Mouse (Mus musculus): ENCODE results near the gene Map3k21. TPM values are rescaled to one million over a fixed set of nuclear protein-coding genes. Genes with fewer than 3 reads are reported as not detected.

Map3k21 gene
- polyA plus RNA-seq, 1 experiment from 2014 or later = 0.14 TPM

DNA sequence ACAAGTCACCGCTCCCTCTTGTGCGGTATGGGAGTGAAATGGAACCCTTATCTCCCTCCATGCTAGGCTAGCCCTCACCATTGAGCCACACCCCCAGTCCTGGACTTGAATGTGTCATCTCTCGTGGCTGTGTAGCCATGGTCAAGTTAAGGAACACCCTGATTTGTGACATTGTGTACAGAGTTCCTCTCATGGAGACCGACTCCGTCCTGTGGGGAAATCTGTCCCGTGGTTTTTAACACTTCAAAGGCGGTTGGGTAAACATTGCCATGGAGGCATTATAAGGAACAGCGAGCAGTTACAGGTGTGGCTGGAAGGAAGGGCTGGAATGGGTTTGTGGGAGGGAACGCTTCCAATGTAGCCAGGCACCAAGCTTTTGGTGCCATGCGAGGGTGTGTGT lies 6.8 kb downstream of the Map3k21 start:
- no peak overlapping the region for H3K4me3 ChIP-seq
- no peaks in the 10 kb centered on the region for H3K9me3 ChIP-seq (replicated peaks)
- no peak for ATAC-seq (replicated peaks; ENCODE audit: insufficient number of reproducible peaks, insufficient read depth, low FRiP score, low read depth)
- WGBS = 55% methylated on average over 10 of the region's 10 CpGs
- no peak overlapping the region for H3K4me2 ChIP-seq
- no peak overlapping the region for H3K27ac ChIP-seq
- peaks cover 3% of the 10 kb centered on the region; the same call in 1 of the 2 replicates for H3K4me1 ChIP-seq (replicated peaks)
- no peaks in the 10 kb centered on the region for H3K36me3 ChIP-seq
- no peak overlapping the region for H3K9ac ChIP-seq
- H3K27me3 ChIP-seq = peaks cover 22% of the 10 kb centered on the region

DNA sequence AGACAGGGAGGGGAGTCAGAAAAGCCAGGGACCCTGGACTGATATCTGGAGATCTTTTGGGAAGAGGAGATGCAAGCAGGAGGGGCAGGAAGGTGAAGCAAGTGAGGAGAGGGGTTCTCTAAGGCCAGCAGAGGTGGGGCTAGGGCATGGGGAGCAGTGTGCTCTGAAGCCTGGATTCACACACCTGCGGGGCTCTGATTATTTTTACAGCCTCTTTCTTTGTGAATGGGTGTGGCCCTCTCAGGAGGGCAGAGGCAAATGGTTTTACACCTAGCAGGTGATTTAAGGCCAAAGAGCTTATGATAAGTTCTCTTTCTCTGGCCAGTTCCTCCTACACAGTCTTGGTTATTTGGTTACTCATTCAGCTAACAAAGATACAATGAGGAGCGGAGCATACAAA lies 8.5 kb downstream of the Map3k21 start:
- Histone ChIP-seq H3K9ac (no peak overlapping the region), H3K27ac (no peak overlapping the region), H3K4me1 (replicated peaks) (peaks cover 3% of the 10 kb centered on the region; the same call in 1 of the 2 replicates), H3K36me3 (no peaks in the 10 kb centered on the region), H3K4me3 (no peak overlapping the region), H3K27me3 (0 out of 2 replicates have a peak, but pooled peaks cover 5% of the 10 kb centered on the region), H3K4me2 (no peak overlapping the region), H3K9me3 (replicated peaks) (no peaks in the 10 kb centered on the region)
- ATAC-seq (replicated peaks; ENCODE audit: insufficient number of reproducible peaks, insufficient read depth, low FRiP score, low read depth) = no peak
- WGBS = 68% methylated on average over 2 of the region's 2 CpGs

DNA sequence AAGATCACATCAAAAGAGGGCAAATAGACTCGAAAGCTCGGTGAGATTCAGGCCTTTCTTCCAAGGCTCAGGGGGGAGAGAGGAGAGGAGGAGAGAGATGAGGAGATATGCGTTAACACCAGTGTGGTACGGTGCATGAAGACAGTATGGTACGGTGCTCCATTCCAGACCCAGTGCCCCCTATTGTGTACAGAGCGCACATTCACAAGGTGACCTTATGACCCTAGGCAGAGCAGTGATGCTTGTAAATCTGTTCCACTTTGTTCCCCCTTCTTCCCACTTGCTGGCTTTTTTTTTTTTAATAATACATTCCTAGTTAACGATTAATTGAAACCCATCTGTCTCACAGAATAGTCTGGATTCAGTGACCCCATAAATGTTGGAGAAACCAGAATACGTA lies 9.3 kb downstream of the Map3k21 start:
- Histone ChIP-seq H3K4me3 (no peak overlapping the region), H3K27me3 (no peaks in the 10 kb centered on the region), H3K4me1 (replicated peaks) (peaks cover 3% of the 10 kb centered on the region; the same call in 1 of the 2 replicates), H3K36me3 (no peaks in the 10 kb centered on the region), H3K9ac (no peak overlapping the region), H3K9me3 (replicated peaks) (no peaks in the 10 kb centered on the region), H3K4me2 (no peak overlapping the region), H3K27ac (no peak overlapping the region)
- WGBS = 80% methylated on average over 8 of the region's 8 CpGs
- no peak for ATAC-seq (replicated peaks; ENCODE audit: insufficient number of reproducible peaks, insufficient read depth, low FRiP score, low read depth)

DNA sequence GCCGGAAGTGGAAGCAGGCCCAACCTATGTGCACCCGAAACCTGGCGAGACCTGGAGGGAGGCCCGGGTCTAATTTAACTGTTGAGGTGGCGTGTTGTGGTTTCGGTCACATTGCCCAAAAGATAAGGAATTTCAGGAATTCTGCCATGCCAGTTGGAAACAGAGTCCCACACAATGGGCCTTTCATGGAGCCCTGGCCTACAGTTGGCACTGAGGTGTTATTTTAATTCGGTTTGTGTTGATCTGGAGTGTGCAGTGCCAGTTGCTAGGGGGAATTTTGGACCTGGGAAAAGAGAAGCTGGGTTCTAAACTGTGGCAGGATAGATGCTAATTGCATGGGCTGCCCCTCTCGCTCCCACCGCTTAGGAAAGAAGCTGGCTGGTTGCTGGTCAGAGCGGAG lies 10.0 kb downstream of the Map3k21 start:
- H3K36me3 ChIP-seq = no peaks in the 10 kb centered on the region
- H3K4me3 ChIP-seq = no peak overlapping the region
- no peak for ATAC-seq (replicated peaks; ENCODE audit: insufficient number of reproducible peaks, insufficient read depth, low FRiP score, low read depth)
- peaks cover 3% of the 10 kb centered on the region; the same call in 1 of the 2 replicates for H3K4me1 ChIP-seq (replicated peaks)
- 82% methylated on average over 10 of the region's 10 CpGs for WGBS
- H3K27ac ChIP-seq = no peak overlapping the region
- no peak overlapping the region for H3K4me2 ChIP-seq
- no peak overlapping the region for H3K9ac ChIP-seq
- no peaks in the 10 kb centered on the region for H3K9me3 ChIP-seq (replicated peaks)
- H3K27me3 ChIP-seq = no peaks in the 10 kb centered on the region

DNA sequence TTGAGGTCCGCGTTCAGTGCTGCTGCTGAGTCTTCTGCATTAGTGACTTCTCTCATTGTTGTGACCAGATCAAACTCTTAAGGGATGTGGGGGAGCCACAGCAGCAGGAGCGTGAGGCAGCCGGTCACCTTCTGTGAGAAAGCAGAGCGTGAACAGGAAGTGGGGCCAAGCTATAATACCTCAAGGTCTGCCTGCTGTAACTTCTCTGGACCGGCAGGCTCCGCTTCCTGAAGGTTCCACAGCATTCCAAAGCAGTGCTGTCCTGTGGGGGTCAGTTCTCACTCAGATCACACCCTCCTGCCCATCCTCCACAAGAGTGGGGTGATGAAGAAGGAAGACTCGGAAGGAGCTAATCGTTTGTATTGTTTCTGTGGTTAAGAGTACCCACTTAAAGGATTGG lies 10.5 kb downstream of the Map3k21 start:
- ATAC-seq (replicated peaks; ENCODE audit: insufficient number of reproducible peaks, insufficient read depth, low FRiP score, low read depth) = no peak
- Histone ChIP-seq H3K27ac (no peak overlapping the region), H3K36me3 (no peaks in the 10 kb centered on the region), H3K9ac (no peak overlapping the region), H3K4me1 (replicated peaks) (peaks cover 3% of the 10 kb centered on the region; the same call in 1 of the 2 replicates), H3K4me2 (no peak overlapping the region), H3K4me3 (no peak overlapping the region), H3K9me3 (replicated peaks) (no peaks in the 10 kb centered on the region), H3K27me3 (no peaks in the 10 kb centered on the region)
- WGBS = 59% methylated on average over 9 of the region's 9 CpGs

DNA sequence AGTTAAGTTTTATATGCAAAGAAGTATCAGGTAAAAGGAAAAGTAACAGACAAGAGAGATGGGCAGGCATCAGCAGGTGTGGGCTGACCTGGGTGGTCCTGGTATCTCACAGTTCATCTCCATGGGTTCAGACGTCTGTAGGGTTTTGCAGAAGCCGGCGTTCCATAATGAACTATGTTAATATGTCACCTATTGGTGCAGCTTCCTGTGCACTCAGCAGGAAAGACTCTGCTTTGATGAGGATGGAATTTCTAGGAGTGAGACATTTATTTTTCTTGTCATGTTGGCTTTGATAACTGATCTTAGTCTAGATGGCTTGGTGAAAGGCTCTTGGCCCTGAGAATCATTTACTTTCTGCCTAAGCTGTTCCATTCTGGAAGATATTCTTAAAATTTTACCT lies 12.1 kb downstream of the Map3k21 start:
- no peak overlapping the region for H3K9ac ChIP-seq
- ATAC-seq (replicated peaks; ENCODE audit: insufficient number of reproducible peaks, insufficient read depth, low FRiP score, low read depth) = no peak
- no peak overlapping the region for H3K4me2 ChIP-seq
- H3K4me3 ChIP-seq = no peak overlapping the region
- H3K4me1 ChIP-seq (replicated peaks) = no peaks in the 10 kb centered on the region
- 62% methylated on average over 3 of the region's 3 CpGs for WGBS
- no peaks in the 10 kb centered on the region for H3K36me3 ChIP-seq
- no peak overlapping the region for H3K27ac ChIP-seq
- no peaks in the 10 kb centered on the region for H3K9me3 ChIP-seq (replicated peaks)
- H3K27me3 ChIP-seq = no peaks in the 10 kb centered on the region

DNA sequence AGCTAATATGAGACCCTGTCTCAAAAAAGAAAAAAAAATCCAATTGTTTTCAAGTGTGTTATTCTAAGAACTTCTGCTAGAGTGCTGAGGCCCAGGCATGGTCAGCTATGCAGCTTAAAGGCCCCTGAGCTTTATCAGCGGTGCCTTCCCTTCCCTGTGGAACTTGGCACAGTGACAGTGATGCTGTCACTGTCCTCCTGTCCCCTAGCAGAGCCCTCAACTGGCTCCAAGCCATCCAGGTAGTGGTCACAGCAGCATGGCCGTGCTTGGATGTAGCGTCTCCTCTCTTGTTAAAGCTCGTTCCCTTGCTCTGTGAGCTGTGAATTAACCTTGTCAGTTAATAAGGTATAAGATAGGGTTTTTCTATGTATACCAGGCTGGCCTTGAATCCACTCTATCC lies 16.4 kb downstream of the Map3k21 start:
- Histone ChIP-seq H3K27ac (no peak overlapping the region), H3K4me2 (no peak overlapping the region), H3K27me3 (no peaks in the 10 kb centered on the region), H3K9me3 (replicated peaks) (no peaks in the 10 kb centered on the region), H3K4me1 (replicated peaks) (no peaks in the 10 kb centered on the region), H3K9ac (no peak overlapping the region), H3K4me3 (no peak overlapping the region), H3K36me3 (no peaks in the 10 kb centered on the region)
- ATAC-seq (replicated peaks; ENCODE audit: insufficient number of reproducible peaks, insufficient read depth, low FRiP score, low read depth) = no peak
- WGBS = 69% methylated on average over 4 of the region's 4 CpGs

DNA sequence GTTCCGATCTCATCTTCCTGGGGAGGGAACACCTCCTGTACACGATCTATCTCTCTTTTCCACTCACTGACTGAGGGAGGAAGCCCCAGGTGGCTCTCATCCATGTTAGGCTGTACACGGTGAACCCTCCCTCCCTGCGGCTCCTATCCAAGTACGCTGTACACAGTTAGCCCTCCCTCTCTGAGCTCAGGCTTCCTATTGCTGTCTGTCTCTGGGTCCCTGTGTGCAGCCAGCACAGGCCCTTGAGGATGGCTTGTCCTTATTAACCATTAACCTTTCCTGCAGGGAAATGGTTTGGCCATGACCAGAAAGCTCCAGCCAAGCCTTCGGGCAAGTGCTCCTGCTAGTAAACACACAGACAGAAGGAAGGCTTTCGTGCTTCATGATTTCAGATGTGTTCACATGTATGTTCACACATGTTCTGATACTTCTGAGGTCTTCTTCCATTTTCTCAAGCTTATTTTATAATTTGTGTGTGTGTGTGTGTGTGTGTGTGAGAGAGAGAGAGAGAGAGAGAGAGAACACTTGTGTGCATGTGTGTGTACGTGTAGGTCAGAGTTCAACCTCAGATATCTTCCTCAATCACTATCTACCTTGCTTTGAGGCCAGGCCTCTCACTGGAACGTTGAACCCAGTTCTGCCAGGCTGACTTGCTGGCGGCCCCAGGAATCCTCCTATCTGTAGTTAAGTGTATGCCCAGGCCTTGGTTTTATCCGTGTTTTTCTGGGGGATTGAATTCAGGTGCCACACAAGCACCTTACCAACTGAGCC lies 20.2 kb downstream of the Map3k21 start:
- H3K9ac ChIP-seq = no peak overlapping the region
- WGBS = 73% methylated on average over 11 of the region's 11 CpGs
- H3K9me3 ChIP-seq (replicated peaks) = no peaks in the 10 kb centered on the region
- no peaks in the 10 kb centered on the region for H3K36me3 ChIP-seq
- no peak overlapping the region for H3K27ac ChIP-seq
- ATAC-seq (replicated peaks; ENCODE audit: insufficient number of reproducible peaks, insufficient read depth, low FRiP score, low read depth) = no peak
- no peaks in the 10 kb centered on the region for H3K27me3 ChIP-seq
- no peak overlapping the region for H3K4me2 ChIP-seq
- no peaks in the 10 kb centered on the region for H3K4me1 ChIP-seq (replicated peaks)
- H3K4me3 ChIP-seq = no peak overlapping the region

DNA sequence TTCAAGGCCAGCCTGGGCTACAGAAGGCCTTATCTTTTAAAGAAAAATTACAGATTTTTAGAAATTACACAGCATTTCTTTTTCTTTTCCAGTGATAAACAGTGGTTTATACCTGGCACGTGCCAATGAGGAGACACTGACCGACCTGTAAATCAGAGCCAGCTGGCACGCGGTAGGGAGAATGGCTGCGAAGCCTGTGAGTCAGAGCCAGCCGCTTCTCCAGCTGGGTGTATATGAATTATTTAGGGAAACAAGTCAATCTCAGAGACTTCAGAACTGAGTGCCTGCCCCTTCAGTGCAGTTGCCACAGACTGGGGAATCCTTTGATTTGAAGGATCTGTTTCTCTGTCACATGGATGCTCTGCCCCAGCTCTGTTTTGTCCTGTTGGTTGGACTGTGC lies 21.6 kb downstream of the Map3k21 start:
- Histone ChIP-seq H3K27ac (no peak overlapping the region), H3K36me3 (no peaks in the 10 kb centered on the region), H3K4me3 (no peak overlapping the region), H3K9ac (no peak overlapping the region), H3K4me1 (replicated peaks) (no peaks in the 10 kb centered on the region), H3K4me2 (no peak overlapping the region), H3K9me3 (replicated peaks) (no peaks in the 10 kb centered on the region), H3K27me3 (no peaks in the 10 kb centered on the region)
- ATAC-seq (replicated peaks; ENCODE audit: insufficient number of reproducible peaks, insufficient read depth, low FRiP score, low read depth) = no peak
- 89% methylated on average over 6 of the region's 6 CpGs for WGBS

DNA sequence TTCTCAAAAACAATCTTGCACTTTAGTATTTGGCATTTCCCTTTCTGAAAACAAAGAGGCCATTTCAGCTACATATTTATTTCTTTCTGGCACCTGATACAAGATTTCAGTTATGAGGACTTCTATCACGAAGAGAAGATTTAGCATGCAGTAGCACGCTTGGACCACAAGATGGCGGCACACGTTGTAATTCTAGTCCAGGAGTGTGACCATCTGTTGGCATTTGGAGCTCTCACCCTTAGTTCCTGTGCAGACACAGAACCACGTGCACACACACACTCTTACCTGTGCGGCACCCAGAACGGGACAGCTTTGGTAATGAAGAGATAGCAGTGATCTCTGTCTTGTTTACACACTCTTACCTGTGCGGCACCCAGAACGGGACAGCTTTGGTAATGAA lies 25.4 kb downstream of the Map3k21 start:
- Histone ChIP-seq H3K27ac (no peak overlapping the region), H3K4me3 (no peak overlapping the region), H3K27me3 (no peaks in the 10 kb centered on the region), H3K4me1 (replicated peaks) (no peaks in the 10 kb centered on the region), H3K9ac (no peak overlapping the region), H3K36me3 (no peaks in the 10 kb centered on the region), H3K4me2 (no peak overlapping the region), H3K9me3 (replicated peaks) (no peaks in the 10 kb centered on the region)
- 45% methylated on average over 9 of the region's 9 CpGs for WGBS
- ATAC-seq (replicated peaks; ENCODE audit: insufficient number of reproducible peaks, insufficient read depth, low FRiP score, low read depth) = no peak

DNA sequence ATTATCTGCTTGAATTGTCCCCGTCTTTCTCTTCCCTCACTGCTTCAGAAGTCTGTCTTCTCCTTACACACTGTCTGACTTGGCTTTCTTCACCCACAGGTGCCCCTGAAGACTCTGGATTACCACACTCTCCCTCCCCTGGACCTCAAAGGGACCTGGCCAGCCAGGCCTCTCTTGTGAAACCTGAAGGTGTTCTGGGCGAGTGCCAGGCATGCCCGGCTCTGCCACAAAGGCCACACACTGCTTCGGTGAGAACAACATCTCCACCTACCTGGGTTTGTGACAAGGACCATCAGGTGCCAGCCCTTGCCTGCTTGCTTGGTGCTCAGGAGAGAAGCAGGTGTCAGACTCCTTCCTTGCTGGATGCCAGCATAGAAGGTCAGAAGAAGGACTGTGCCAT lies 34.3 kb downstream of the Map3k21 start:
- H3K27ac ChIP-seq = no peak overlapping the region
- no peaks in the 10 kb centered on the region for H3K9me3 ChIP-seq (replicated peaks)
- no peak for ATAC-seq (replicated peaks; ENCODE audit: insufficient number of reproducible peaks, insufficient read depth, low FRiP score, low read depth)
- no peak overlapping the region for H3K9ac ChIP-seq
- H3K36me3 ChIP-seq = no peaks in the 10 kb centered on the region
- no peaks in the 10 kb centered on the region for H3K27me3 ChIP-seq
- H3K4me2 ChIP-seq = no peak overlapping the region
- 74% methylated on average over 4 of the region's 4 CpGs for WGBS
- no peaks in the 10 kb centered on the region for H3K4me1 ChIP-seq (replicated peaks)
- no peak overlapping the region for H3K4me3 ChIP-seq

DNA sequence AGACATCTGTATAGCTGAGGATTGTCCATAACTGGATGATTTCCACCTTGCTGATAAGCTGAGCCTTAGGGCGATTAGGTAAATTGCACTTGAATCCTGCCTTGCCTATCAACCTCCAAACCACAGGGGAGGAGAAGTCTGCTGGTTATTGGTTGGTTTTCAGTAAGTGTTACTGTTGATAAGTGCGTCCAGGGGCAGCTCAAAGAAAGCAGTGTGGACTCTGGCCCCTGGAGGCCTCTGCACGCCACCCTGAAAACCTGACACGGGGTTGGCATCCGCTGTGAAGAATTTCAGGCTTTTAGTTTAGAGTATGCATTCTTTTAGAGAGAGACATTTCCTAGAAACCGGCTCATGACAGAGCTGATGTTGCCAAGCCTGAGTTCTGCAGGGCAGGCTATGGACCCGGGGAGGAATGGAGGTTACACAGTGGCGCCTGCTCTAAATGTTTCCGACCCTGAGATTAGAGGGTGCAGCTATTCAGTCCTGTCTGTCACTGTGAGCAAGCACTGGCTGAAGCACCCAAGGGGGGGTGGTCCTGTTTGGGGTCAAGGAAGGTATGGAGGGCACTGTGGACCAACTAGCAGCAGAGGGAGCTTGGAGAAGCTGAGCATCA lies 38.6 kb downstream of the Map3k21 start:
- Histone ChIP-seq H3K4me3 (no peak overlapping the region), H3K27me3 (peaks cover 2% of the 10 kb centered on the region; the same call in 1 of the 2 replicates), H3K4me2 (no peak overlapping the region), H3K36me3 (no peaks in the 10 kb centered on the region), H3K9me3 (replicated peaks) (no peaks in the 10 kb centered on the region), H3K27ac (no peak overlapping the region), H3K9ac (no peak overlapping the region), H3K4me1 (replicated peaks) (no peaks in the 10 kb centered on the region)
- ATAC-seq (replicated peaks; ENCODE audit: insufficient number of reproducible peaks, insufficient read depth, low FRiP score, low read depth) = no peak
- WGBS = 66% methylated on average over 9 of the region's 9 CpGs

All from heart, embryonic 15.5 days (tissue).